Mouse (Mus musculus) megakaryocyte, embryonic 14.5 days (primary cell): ENCODE results near the gene Chad. TPM values are rescaled to one million over a fixed set of nuclear protein-coding genes. Genes with fewer than 3 reads are reported as not detected.

Source experiments
- H3K27me3 ChIP-seq: replicated peaks from 2 replicates; pipeline ENCODE3; 2012; ENCODE audit warnings: inconsistent platforms
- H3K36me3 ChIP-seq: replicated peaks from 2 replicates; pipeline ENCODE3; 2012; ENCODE audit warnings: low read length, inconsistent platforms, mixed read lengths
- H3K4me1 ChIP-seq: 2 replicates; pipeline ENCODE4 v1.6.1; 2012; ENCODE audit warnings: inconsistent platforms
- H3K4me3 ChIP-seq: replicated peaks from 2 replicates; pipeline ENCODE3; 2012; ENCODE audit warnings: moderate library complexity, mild to moderate bottlenecking, inconsistent platforms
- H3K9me3 ChIP-seq: 2 replicates; pipeline ENCODE4 v1.6.1; 2012; ENCODE audit warnings: inconsistent platforms
- FLI1 ChIP-seq: IDR thresholded peaks from 2 replicates; pipeline ENCODE4 v1.6.1; 2012; ENCODE audit warnings: low read length, inconsistent platforms, mixed read lengths
- GATA1 ChIP-seq: IDR thresholded peaks from 3 replicates; pipeline ENCODE4 v1.6.1; 2012; ENCODE audit warnings: mixed read lengths, low read length, inconsistent platforms, borderline replicate concordance
- polyA plus RNA-seq: library from polyadenylated mRNA; stranded (reverse); fragments of >175 nt; gene quantifications from 2 replicates; pipeline ENCODE4 v1.2.3, GENCODE M21; 2012; ENCODE audit warnings: low replicate concordance; ENCODE audit not compliant: insufficient read depth

Gene Chad
- polyA plus RNA-seq, 1 experiment = 0.45 TPM

DNA sequence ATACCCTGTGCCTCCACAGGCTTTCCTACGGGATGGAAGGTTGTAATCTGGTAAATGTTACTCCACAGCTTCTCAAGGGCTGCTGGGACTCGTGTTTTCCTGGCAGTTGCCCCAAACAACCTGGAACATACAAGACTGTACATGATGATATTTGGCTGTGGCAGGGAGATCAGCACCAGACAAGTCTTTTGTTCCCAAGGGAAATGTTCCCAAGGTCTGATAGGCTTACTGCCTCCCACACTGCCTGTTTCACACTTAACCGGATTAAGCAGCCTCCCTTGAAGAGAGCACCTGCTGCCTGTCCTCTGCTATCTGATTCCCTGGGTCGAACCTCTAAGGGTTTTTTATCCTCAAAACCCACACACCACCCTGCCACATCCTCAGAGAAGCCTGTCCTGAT, 50.6 kb downstream of the Chad start:
- H3K4me1 ChIP-seq = peaks cover 22% of the 10 kb centered on the region
- H3K27me3 ChIP-seq = peaks cover 19% of the 10 kb centered on the region
- H3K36me3 ChIP-seq = no peaks in the 10 kb centered on the region
- TF ChIP-seq FLI1 = no peak
- TF ChIP-seq GATA1 = no peak
- peaks cover 19% of the 10 kb centered on the region for H3K9me3 ChIP-seq
- no peak overlapping the region for H3K4me3 ChIP-seq

- H3K36me3 ChIP-seq = no peaks in the 10 kb centered on the region
- peaks cover 34% of the 10 kb centered on the region for H3K4me1 ChIP-seq
- peaks cover 19% of the 10 kb centered on the region for H3K27me3 ChIP-seq
- peaks cover 19% of the 10 kb centered on the region for H3K9me3 ChIP-seq
- no peak for TF ChIP-seq FLI1
- no peak for TF ChIP-seq GATA1
- no peak overlapping the region for H3K4me3 ChIP-seq
Observed at GRCm38 (mm10) chr11:94617646-94618045, 52.8 kb downstream of the Chad start.

Other genes with a start within 250 kb of the Chad start
- gene Luc7l3, start 243.1 kb upstream of the Chad start, polyA plus RNA-seq = 2.8 and 22.3 TPM in 2 replicates
- 32.7 and 40.6 TPM in 2 replicates for gene Ankrd40, start 237.0 kb upstream of the Chad start, polyA plus RNA-seq
- gene Abcc3, start 172.1 kb upstream of the Chad start, polyA plus RNA-seq = 6.3 TPM in 1 of 2 replicates, not detected in the other
- gene Cacna1g, start 90.8 kb upstream of the Chad start, polyA plus RNA-seq = not detected in 2 replicates
- gene Spata20, start 78.9 kb upstream of the Chad start, polyA plus RNA-seq = not detected in 2 replicates
- not detected in 2 replicates for gene Epn3, start 65.1 kb upstream of the Chad start, polyA plus RNA-seq
- gene Mycbpap, start 43.3 kb upstream of the Chad start, polyA plus RNA-seq = not detected in 2 replicates
- 0.92 and 2.2 TPM in 2 replicates for gene Rsad1, start 15.8 kb upstream of the Chad start, polyA plus RNA-seq
- gene Acsf2, start 36.8 kb downstream of the Chad start, polyA plus RNA-seq = 12.9 and 26.6 TPM in 2 replicates
- 85.5 and 96.0 TPM in 2 replicates for gene Lrrc59, start 64.7 kb downstream of the Chad start, polyA plus RNA-seq
- gene Mrpl27, start 88.7 kb downstream of the Chad start, polyA plus RNA-seq = 5.8 and 93.0 TPM in 2 replicates
- gene Eme1, start 88.9 kb downstream of the Chad start, polyA plus RNA-seq = 6.0 and 9.3 TPM in 2 replicates
- 5.2 and 18.2 TPM in 2 replicates for gene Xylt2, start 112.5 kb downstream of the Chad start, polyA plus RNA-seq
- not detected in 2 replicates for gene Gm11541, start 139.5 kb downstream of the Chad start, polyA plus RNA-seq
- not detected in 2 replicates for gene Cdc34b, start 176.7 kb downstream of the Chad start, polyA plus RNA-seq
- gene Tmem92, start 217.7 kb downstream of the Chad start, polyA plus RNA-seq = not detected in 2 replicates